Mouse (Mus musculus) embryonic facial prominence, embryonic 11.5 days (tissue): ENCODE data around the gene Cpsf2. TPM values are rescaled to one million over a fixed set of nuclear protein-coding genes. Genes with fewer than 3 reads are reported as not detected.

Experiments
- ATAC-seq: fragments of 200-750 bp; cut with Nextera tagmentation; replicated peaks from 2 replicates; pipeline ENCODE4 v1.8.0; 2017; ENCODE audit warnings: low read depth; ENCODE audit not compliant: insufficient number of reproducible peaks, low FRiP score, low TSS enrichment
- DNase-seq: peaks from one replicate; pipeline ENCODE4 v3.0.0-alpha.2; 2015; ENCODE audit warnings: low spot score
- H3K27ac ChIP-seq: fragments of 300-500 bp; sonication (generic); replicated peaks from 2 replicates; pipeline ENCODE4 v1.5.1; 2014; ENCODE audit warnings: mild to moderate bottlenecking, low read depth, low read length, control low read depth
- H3K27me3 ChIP-seq: fragments of 300-500 bp; sonication (generic); 2 replicates; pipeline ENCODE4 v1.6.1; 2014; ENCODE audit warnings: mild to moderate bottlenecking, low read length, moderate library complexity, mixed read lengths; ENCODE audit not compliant: control insufficient read depth, insufficient read depth
- H3K36me3 ChIP-seq: fragments of 300-500 bp; sonication (generic); replicated peaks from 2 replicates; pipeline ENCODE4 v1.6.1; 2014; ENCODE audit warnings: low read depth, mild to moderate bottlenecking, low read length, moderate library complexity, mixed read lengths; ENCODE audit not compliant: control insufficient read depth, insufficient read depth
- H3K4me1 ChIP-seq: fragments of 300-500 bp; sonication (generic); 2 replicates; pipeline ENCODE4 v1.6.1; 2014; ENCODE audit warnings: low read length, mixed read lengths; ENCODE audit not compliant: control insufficient read depth, insufficient read depth
- H3K4me2 ChIP-seq: fragments of 300-500 bp; sonication (generic); 2 replicates; pipeline ENCODE4 v1.6.1; 2014; ENCODE audit warnings: low read depth, mild to moderate bottlenecking, control low read depth, low read length, moderate library complexity
- H3K4me3 ChIP-seq: fragments of 300-500 bp; sonication (generic); 2 replicates; pipeline ENCODE4 v1.5.1; 2014; ENCODE audit warnings: low read depth, low read length, control low read depth
- H3K9ac ChIP-seq: fragments of 300-500 bp; sonication (generic); replicated peaks from 2 replicates; pipeline ENCODE4 v1.6.1; 2014; ENCODE audit warnings: mild to moderate bottlenecking, control low read depth, low read length
- H3K9me3 ChIP-seq: fragments of 300-500 bp; sonication (generic); replicated peaks from 2 replicates; pipeline ENCODE4 v1.6.1; 2016; ENCODE audit warnings: mild to moderate bottlenecking, low read length, inconsistent platforms, mixed read lengths; ENCODE audit not compliant: control insufficient read depth
- WGBS: fragments of 180-500 bp; shearing (Covaris S2); extraction: QIAGEN DNeasy Blood & Tissue Kit; methylation state at CpG from one replicate; pipeline ENCODE4 v1.1.7; 2014; 5-methylcytosine and 5-hydroxymethylcytosine counted together
- polyA plus RNA-seq: library from polyadenylated mRNA; unstranded; fragments of >200 nt; fragmentation: Nextera tagmentation; extraction: Ambion mirVana; gene quantifications from 2 replicates; pipeline ENCODE4 v1.2.1, GENCODE M21; 2014

Gene Cpsf2
- polyA plus RNA-seq, 1 experiment from 2014 or later, result 46.5 TPM

DNA sequence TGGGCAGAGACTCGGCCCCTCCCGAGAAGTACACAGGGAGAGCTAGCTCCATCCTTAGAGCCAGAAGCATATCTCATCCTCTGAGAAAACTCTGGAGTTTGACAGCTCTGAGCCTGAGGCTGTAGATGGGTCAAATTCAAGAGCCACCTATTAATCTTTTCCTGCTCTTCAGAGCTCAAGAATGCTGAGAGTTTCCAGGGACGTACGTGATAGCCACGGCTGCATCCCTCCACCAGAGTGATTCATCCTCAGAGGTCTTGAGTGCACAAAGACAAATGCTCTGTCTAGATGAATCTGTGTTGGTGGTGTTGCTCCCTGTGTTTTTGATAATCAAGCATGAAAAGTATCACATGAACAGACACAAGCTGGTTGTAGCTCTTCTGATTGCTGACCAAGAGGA lies 38.6 kb downstream of the Cpsf2 start:
- Histone ChIP-seq H3K4me2 (no peak overlapping the region), H3K9me3 (no peaks in the 10 kb centered on the region), H3K4me1 (no peaks in the 10 kb centered on the region), H3K4me3 (no peak overlapping the region), H3K9ac (no peak overlapping the region), H3K27ac (no peak overlapping the region), H3K36me3 (no peaks in the 10 kb centered on the region), H3K27me3 (no peaks in the 10 kb centered on the region)
- ATAC-seq (no peak), DNase-seq (no peak)
- 66% methylated on average over 5 of the region's 5 CpGs for WGBS

- 90% methylated on average over 6 of the region's 6 CpGs for WGBS
- H3K9ac ChIP-seq, result no peak overlapping the region
- no peak for ATAC-seq
- H3K9me3 ChIP-seq, result no peaks in the 10 kb centered on the region
- H3K4me3 ChIP-seq, result no peak overlapping the region
- H3K4me2 ChIP-seq, result no peak overlapping the region
- no peak for DNase-seq
- H3K27me3 ChIP-seq, result no peaks in the 10 kb centered on the region
- H3K27ac ChIP-seq, result no peak overlapping the region
- no peaks in the 10 kb centered on the region for H3K4me1 ChIP-seq
- H3K36me3 ChIP-seq, result no peaks in the 10 kb centered on the region
Measured at GRCm38 (mm10) chr12:102015127-102015526, 39.3 kb downstream of the Cpsf2 start.

DNA sequence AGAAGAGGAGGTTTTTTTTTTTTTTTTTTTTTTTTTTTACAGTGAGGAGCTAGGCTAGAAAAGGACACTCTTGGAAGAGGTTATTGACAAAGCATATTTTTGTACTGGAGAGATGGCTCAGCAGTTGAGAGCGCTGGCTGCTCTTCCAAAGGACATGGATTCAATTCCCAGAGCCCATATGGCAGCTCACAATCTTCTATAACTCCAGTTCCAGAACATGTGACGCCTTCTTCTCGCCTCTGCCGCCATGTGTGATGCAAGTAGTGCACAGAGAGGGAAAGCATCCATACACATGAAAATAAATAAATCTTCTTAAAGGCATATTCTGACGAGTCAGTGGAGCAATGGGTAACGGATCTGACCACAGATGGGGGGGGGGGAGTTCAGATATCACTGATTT lies 46.1 kb downstream of the Cpsf2 start:
- Histone ChIP-seq H3K4me3 (no peak overlapping the region), H3K9ac (no peak overlapping the region)
- WGBS, result 83% methylated on average over 6 of the region's 6 CpGs

DNA sequence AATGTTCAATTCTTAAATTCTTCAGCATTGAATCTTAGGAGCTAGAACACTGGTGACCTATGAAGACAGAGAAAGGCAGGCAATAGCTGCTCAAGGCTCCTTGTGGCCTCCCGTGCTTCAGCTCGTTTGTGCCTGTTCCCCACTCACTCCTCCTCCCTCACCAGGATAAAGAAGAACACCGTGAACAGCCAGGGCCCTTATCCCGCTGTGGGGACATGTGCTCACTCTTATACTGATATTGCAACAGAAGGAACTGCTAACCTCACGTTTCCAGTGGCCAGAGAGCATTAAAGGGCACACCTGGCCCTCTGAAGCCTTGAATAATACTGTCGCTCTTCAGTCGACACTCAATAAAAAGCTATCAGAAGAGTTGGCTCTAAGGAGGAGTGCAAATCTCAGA lies 53.4 kb downstream of the Cpsf2 start:
- Histone ChIP-seq H3K27ac (no peak overlapping the region), H3K4me3 (no peak overlapping the region), H3K4me1 (no peaks in the 10 kb centered on the region), H3K27me3 (no peaks in the 10 kb centered on the region), H3K9ac (no peak overlapping the region), H3K9me3 (no peaks in the 10 kb centered on the region), H3K4me2 (no peak overlapping the region), H3K36me3 (no peaks in the 10 kb centered on the region)
- 56% methylated on average over 7 of the region's 7 CpGs for WGBS
- no peak for ATAC-seq
- DNase-seq, result no peak

More for the DNA sequence above, 46.1 kb downstream of the Cpsf2 start:
- Histone ChIP-seq H3K9me3 (no peaks in the 10 kb centered on the region), H3K27ac (no peak overlapping the region), H3K4me1 (no peaks in the 10 kb centered on the region), H3K36me3 (no peaks in the 10 kb centered on the region), H3K27me3 (no peaks in the 10 kb centered on the region), H3K4me2 (no peak overlapping the region)
- ATAC-seq (no peak), DNase-seq (no peak)

GRCm38 (mm10) chr12:102029892-102030446 lies 54.2 kb downstream of the Cpsf2 start:
- DNase-seq, result no peak

DNA sequence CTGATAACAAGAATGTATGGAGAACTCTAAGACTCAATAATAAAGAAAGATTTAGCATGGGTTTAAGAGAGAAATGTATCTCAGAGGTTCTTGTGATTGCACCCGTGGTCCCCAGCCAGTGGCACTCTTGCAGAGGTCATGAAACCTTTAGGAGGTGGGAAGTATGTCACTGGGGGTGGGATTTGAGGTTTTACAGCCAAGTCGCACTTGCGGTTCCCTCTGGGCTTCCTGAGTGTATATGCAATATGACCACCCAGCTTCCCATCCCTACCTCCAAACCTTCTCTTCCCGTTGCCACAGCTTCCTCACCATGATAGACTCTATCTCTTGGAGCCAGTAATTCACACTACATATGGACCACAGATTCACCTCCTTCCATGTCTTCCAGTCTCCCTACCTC lies 59.1 kb downstream of the Cpsf2 start:
- no peaks in the 10 kb centered on the region for H3K9me3 ChIP-seq
- no peaks in the 10 kb centered on the region for H3K4me1 ChIP-seq
- no peaks in the 10 kb centered on the region for H3K27me3 ChIP-seq
- no peaks in the 10 kb centered on the region for H3K36me3 ChIP-seq
- ATAC-seq (no peak), DNase-seq (no peak)
- no peak overlapping the region for H3K4me2 ChIP-seq
- no peak overlapping the region for H3K9ac ChIP-seq
- no peak overlapping the region for H3K4me3 ChIP-seq
- 87% methylated on average over 4 of the region's 4 CpGs for WGBS
- no peak overlapping the region for H3K27ac ChIP-seq

More at GRCm38 (mm10) chr12:102029892-102030446, 54.2 kb downstream of the Cpsf2 start:
- no peak overlapping the region for H3K4me2 ChIP-seq
- no peaks in the 10 kb centered on the region for H3K9me3 ChIP-seq
- WGBS, result 53% methylated on average over 4 of the region's 4 CpGs
- H3K27me3 ChIP-seq, result no peaks in the 10 kb centered on the region
- no peak overlapping the region for H3K4me3 ChIP-seq
- no peaks in the 10 kb centered on the region for H3K4me1 ChIP-seq
- H3K9ac ChIP-seq, result no peak overlapping the region
- no peak; the same call in 1 of the 2 replicates for ATAC-seq
- no peaks in the 10 kb centered on the region for H3K36me3 ChIP-seq
- H3K27ac ChIP-seq, result no peak overlapping the region

DNA sequence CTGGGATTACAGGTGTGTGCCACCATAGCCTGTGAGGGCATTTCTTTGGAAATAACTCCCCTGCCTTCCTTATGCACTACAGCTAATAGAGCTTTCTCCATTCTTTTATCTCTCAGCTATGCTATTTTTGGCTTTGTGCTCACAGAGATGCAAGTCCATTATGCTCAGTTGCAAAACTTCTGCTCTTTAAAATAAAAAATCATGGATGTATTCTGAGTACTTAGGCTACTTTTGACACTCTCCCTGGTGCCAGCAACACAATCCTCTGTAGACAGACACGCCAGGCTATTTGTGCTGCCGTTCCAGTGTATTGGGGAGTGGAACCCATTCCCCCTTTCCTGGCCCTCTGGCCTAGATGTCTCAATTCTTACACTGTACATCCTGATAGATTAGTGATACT lies 64.1 kb downstream of the Cpsf2 start:
- H3K9me3 ChIP-seq, result no peaks in the 10 kb centered on the region
- ATAC-seq (no peak), DNase-seq (no peak)
- H3K27ac ChIP-seq, result no peak overlapping the region
- no peaks in the 10 kb centered on the region for H3K36me3 ChIP-seq
- H3K9ac ChIP-seq, result no peak overlapping the region
- H3K4me2 ChIP-seq, result no peak overlapping the region
- no peaks in the 10 kb centered on the region for H3K4me1 ChIP-seq
- WGBS, result 93% methylated on average over 2 of the region's 2 CpGs
- H3K4me3 ChIP-seq, result no peak overlapping the region
- no peaks in the 10 kb centered on the region for H3K27me3 ChIP-seq

GRCm38 (mm10) chr12:102041699-102042098 lies 65.9 kb downstream of the Cpsf2 start:
- Histone ChIP-seq H3K4me2 (no peak overlapping the region), H3K9ac (no peak overlapping the region), H3K4me1 (no peaks in the 10 kb centered on the region), H3K27ac (no peak overlapping the region), H3K4me3 (no peak overlapping the region), H3K27me3 (no peaks in the 10 kb centered on the region), H3K9me3 (no peaks in the 10 kb centered on the region), H3K36me3 (no peaks in the 10 kb centered on the region)
- DNase-seq, result no peak
- 32% methylated on average over 2 of the region's 2 CpGs for WGBS
- ATAC-seq, result no peak
